Mouse (Mus musculus): Measurements from ENCODE around the gene Gm813.

- no peak for TF ChIP-seq CTCF (IDR thresholded peaks at IDR 0.05; ENCODE audit: borderline replicate concordance, control insufficient read depth, extremely low read depth, insufficient read depth, low read length, poor library complexity)
- no peak for TF ChIP-seq POLR2A (IDR thresholded peaks at IDR 0.05; ENCODE audit: control insufficient read depth, extremely low read depth, insufficient read depth, low read length, poor library complexity)
Observed at GRCm38 (mm10) chr16:58589444-58589843, 27.3 kb downstream of the Gm813 start.

Data from thymus, adult 2 months (tissue).